Mouse (Mus musculus) lung, postnatal 0 days (tissue): Measurements from ENCODE around the gene Col11a2. TPM values are rescaled to one million over a fixed set of nuclear protein-coding genes. Genes with fewer than 3 reads are reported as not detected.

Experiments used
- ATAC-seq: fragments of 200-750 bp; cut with Nextera tagmentation; 2 replicates; pipeline ENCODE4 v1.8.0; 2017; ENCODE audit warnings: moderate library complexity
- DNase-seq: peaks from one replicate; pipeline ENCODE4 v3.0.0-alpha.2; 2016; ENCODE audit warnings: low spot score
- H3K27ac ChIP-seq: fragments of 300-500 bp; sonication (generic); 2 replicates; pipeline ENCODE4 v1.5.1; 2014; ENCODE audit warnings: antibody characterized with exemption, mild to moderate bottlenecking, low read length, mixed read lengths
- H3K27me3 ChIP-seq: fragments of 300-500 bp; sonication (generic); replicated peaks from 2 replicates; pipeline ENCODE4 v1.6.1; 2014; ENCODE audit warnings: low read length, mixed read lengths; ENCODE audit not compliant: insufficient read depth
- H3K36me3 ChIP-seq: fragments of 300-500 bp; sonication (generic); 2 replicates; pipeline ENCODE4 v1.6.1; 2014; ENCODE audit warnings: low read length, mixed read lengths; ENCODE audit not compliant: insufficient read depth
- H3K4me1 ChIP-seq: fragments of 300-500 bp; sonication (generic); 2 replicates; pipeline ENCODE4 v1.6.1; 2014; ENCODE audit warnings: antibody characterized with exemption, low read depth, low read length, mixed read lengths; ENCODE audit not compliant: insufficient read depth
- H3K4me2 ChIP-seq: fragments of 300-500 bp; sonication (generic); replicated peaks from 2 replicates; pipeline ENCODE4 v1.6.1; 2014; ENCODE audit warnings: low read depth, mild to moderate bottlenecking, low read length, moderate library complexity, mixed read lengths
- H3K4me3 ChIP-seq: fragments of 300-500 bp; sonication (generic); 2 replicates; pipeline ENCODE4 v1.5.1; 2014; ENCODE audit warnings: low read depth, low read length
- H3K9ac ChIP-seq: fragments of 300-500 bp; sonication (generic); replicated peaks from 2 replicates; pipeline ENCODE4 v1.6.1; 2014; ENCODE audit warnings: low read depth, mild to moderate bottlenecking
- H3K9me3 ChIP-seq: fragments of 300-500 bp; sonication (generic); 2 replicates; pipeline ENCODE4 v1.6.1; 2016; ENCODE audit warnings: low read length, mixed read lengths
- CTCF ChIP-seq: IDR thresholded peaks from 2 replicates; pipeline ENCODE4 v1.5.1; 2016; ENCODE audit warnings: antibody characterized with exemption, mild to moderate bottlenecking
- EP300 ChIP-seq: IDR thresholded peaks from 2 replicates; pipeline ENCODE4 v1.6.1; 2016; ENCODE audit warnings: antibody characterized with exemption, mild to moderate bottlenecking, control low read depth
- WGBS: fragments of 180-500 bp; shearing (Covaris S2); extraction: QIAGEN DNeasy Blood & Tissue Kit; methylation state at CpG from one replicate; pipeline ENCODE4 v1.1.7; 2014; 5-methylcytosine and 5-hydroxymethylcytosine counted together
- polyA plus RNA-seq: library from polyadenylated mRNA; unstranded; fragments of >200 nt; fragmentation: Nextera tagmentation; extraction: Ambion mirVana; gene quantifications from 2 replicates; pipeline ENCODE4 v1.2.1, GENCODE M21; 2015

Col11a2 gene
- polyA plus RNA-seq, 1 experiment from 2014 or later: 0.25 TPM

DNA sequence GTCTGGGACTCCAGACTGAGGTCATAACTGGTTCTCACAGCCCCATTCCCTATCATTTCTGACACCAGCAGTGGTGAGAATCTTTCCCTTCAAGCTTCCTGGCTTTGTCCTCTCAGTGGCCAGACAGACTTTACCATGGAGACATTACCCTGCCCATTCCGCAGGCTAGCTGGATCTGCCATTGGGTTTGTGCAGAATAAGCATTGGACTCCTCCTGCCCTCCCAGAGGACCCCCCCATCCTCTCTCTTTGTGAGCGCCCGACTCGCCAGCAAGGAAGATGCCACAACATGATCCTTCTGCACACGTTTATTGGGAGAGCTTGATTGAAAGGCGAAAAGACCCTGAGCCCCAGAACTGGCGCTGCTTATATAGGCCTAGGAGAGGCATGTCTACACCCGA is 25.8 kb upstream of the Col11a2 start:
- DNase-seq: no peak
- no peak overlapping the region for H3K9ac ChIP-seq
- no peaks in the 10 kb centered on the region for H3K9me3 ChIP-seq
- no peak for TF ChIP-seq EP300
- no peak for TF ChIP-seq CTCF
- H3K4me3 ChIP-seq: no peak overlapping the region
- no peak for ATAC-seq
- no peaks in the 10 kb centered on the region for H3K36me3 ChIP-seq
- no peak overlapping the region for H3K4me2 ChIP-seq
- H3K27ac ChIP-seq: no peak overlapping the region
- H3K27me3 ChIP-seq: no peaks in the 10 kb centered on the region
- 97% methylated on average over 8 of the region's 8 CpGs for WGBS
- H3K4me1 ChIP-seq: no peaks in the 10 kb centered on the region

DNA sequence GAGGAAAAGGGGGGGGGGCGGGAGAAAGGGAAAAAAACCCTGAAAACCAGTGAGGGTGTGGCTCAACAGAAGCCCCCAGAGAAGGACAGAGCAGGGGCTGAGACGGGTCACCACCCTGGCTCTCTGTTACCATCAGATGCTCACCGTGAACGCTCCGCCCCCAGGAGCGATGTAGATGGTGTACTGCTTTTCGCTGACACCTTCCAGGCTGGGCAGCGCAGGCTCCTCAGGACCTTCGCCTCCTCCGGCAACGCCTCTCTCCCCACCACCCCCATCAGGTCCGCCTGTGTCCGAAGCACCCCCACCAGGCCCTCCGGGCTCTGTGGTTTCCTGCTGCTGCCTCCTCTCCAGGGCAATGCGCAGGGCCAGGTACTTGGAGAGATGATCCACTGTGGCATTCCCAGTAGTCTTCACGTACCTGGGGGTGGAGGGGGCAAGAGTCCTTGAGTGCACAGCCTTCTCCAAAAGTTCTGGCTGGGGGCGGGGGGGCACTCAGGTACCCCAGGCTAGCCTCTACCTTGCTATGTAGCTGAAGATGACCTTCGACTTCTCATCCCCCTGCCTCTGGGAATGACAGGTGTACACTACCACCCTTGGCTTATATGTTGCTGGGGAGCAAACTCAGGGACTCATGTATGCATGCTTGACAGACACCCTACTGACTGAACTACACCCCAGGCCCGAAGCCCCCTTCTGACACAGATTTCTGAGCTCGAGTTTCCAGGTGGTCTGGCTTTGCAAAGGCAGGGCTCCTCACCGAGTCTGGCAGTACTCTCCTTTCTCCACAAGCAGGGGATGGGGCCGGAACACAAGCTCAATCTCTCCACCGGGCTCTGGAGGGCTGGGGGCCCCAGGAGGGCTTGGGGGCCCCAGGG is 17.5 kb upstream of the Col11a2 start:
- Histone ChIP-seq H3K4me2 (no peak overlapping the region), H3K4me3 (no peak overlapping the region), H3K4me1 (peaks cover 5% of the 10 kb centered on the region; the same call in 1 of the 2 replicates), H3K27me3 (no peaks in the 10 kb centered on the region), H3K9me3 (no peaks in the 10 kb centered on the region), H3K9ac (no peak overlapping the region), H3K36me3 (no peaks in the 10 kb centered on the region), H3K27ac (no peak overlapping the region)
- no peak for TF ChIP-seq EP300
- TF ChIP-seq CTCF: no peak
- DNase-seq (no peak), ATAC-seq (no peak)
- WGBS: 95% methylated on average over 19 of the region's 23 CpGs

DNA sequence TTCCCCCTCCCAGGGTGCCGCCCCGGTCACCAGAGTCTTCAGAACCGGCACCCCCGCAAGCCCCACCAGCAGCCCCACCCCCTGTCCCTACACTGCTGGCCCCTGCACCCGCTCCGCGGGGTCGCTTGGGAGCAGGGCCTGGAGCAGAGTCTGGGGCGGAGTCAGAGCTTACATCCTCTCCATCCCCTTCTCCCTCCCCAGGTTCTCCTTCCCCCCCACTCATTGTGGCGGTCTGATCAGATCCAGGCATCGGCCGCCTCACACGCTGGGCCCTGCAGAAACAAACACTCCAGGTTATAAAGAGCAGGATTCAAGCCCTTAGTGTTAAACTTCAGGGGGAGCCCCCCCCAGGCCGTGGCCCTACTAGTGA is 16.8 kb upstream of the Col11a2 start:
- Histone ChIP-seq H3K27ac (no peak overlapping the region), H3K9me3 (no peaks in the 10 kb centered on the region), H3K4me2 (no peak overlapping the region), H3K27me3 (no peaks in the 10 kb centered on the region), H3K36me3 (no peaks in the 10 kb centered on the region), H3K4me3 (no peak overlapping the region), H3K4me1 (peaks cover 11% of the 10 kb centered on the region; the same call in 1 of the 2 replicates), H3K9ac (no peak overlapping the region)
- no peak for TF ChIP-seq CTCF
- no peak for TF ChIP-seq EP300
- ATAC-seq (no peak), DNase-seq (no peak)
- WGBS: 88% methylated on average over 14 of the region's 14 CpGs

DNA sequence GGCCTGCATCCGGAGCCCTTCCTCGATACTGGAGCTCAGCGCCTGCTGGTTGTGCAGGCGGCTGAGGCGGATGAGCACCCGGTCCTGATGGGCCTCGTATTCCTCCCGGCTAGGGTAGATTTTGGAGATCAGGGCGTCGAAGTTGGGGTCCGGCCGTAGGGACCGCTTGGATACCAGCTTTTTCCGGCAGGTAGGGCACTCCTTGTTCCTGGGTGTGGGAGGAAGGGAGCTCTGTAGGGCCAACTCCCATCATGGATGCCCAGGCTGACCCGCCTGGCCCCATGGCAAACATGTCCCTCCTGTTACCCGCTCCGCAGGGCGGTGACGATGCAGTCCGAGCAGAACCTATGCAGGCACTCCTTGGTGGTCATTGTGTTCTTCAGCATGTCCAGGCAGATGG is 16.2 kb upstream of the Col11a2 start:
- Histone ChIP-seq H3K27me3 (no peaks in the 10 kb centered on the region), H3K36me3 (no peaks in the 10 kb centered on the region), H3K4me3 (no peak overlapping the region), H3K4me2 (no peak overlapping the region), H3K27ac (no peak overlapping the region), H3K4me1 (peaks cover 12% of the 10 kb centered on the region; the same call in 1 of the 2 replicates), H3K9ac (no peak overlapping the region), H3K9me3 (no peaks in the 10 kb centered on the region)
- 97% methylated on average over 20 of the region's 20 CpGs for WGBS
- TF ChIP-seq EP300: no peak
- TF ChIP-seq CTCF: no peak
- no peak for DNase-seq
- ATAC-seq: no peak

DNA sequence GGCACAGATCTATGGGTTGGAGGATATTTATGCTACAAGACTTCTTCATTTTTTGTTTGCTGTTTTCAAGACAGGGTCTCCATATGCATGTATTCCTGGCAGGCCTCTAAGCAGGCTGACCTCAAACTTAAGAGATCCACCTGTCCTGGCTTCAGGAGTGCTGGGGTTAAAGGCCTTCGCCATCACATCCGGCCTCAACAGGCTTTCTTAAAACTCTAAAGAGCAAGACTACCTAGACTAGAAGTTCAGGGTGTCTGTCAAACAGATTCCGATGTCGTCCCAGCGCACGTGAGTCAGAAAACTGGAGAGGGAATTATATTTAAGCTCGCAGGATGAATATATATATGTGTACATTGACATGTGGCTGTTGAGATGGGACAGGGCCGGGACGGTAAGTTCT is 15.6 kb upstream of the Col11a2 start:
- WGBS: 51% methylated on average over 9 of the region's 9 CpGs
- H3K27ac ChIP-seq: 0 out of 2 replicates have a peak overlapping the region, but pooled peaks have one; percentile 81
- H3K4me2 ChIP-seq: peak overlapping the region; percentile 92
- DNase-seq (no peak), ATAC-seq (no peak)
- peak overlapping the region; percentile 81; the same call in 1 of the 2 replicates for H3K9ac ChIP-seq
- peaks cover 12% of the 10 kb centered on the region; the same call in 1 of the 2 replicates for H3K4me1 ChIP-seq
- peak overlapping the region; percentile 76 for H3K4me3 ChIP-seq
- no peaks in the 10 kb centered on the region for H3K27me3 ChIP-seq
- peaks cover 2% of the 10 kb centered on the region; the same call in 1 of the 2 replicates for H3K36me3 ChIP-seq
- H3K9me3 ChIP-seq: no peaks in the 10 kb centered on the region
- TF ChIP-seq CTCF (no peak), EP300 (no peak)

DNA sequence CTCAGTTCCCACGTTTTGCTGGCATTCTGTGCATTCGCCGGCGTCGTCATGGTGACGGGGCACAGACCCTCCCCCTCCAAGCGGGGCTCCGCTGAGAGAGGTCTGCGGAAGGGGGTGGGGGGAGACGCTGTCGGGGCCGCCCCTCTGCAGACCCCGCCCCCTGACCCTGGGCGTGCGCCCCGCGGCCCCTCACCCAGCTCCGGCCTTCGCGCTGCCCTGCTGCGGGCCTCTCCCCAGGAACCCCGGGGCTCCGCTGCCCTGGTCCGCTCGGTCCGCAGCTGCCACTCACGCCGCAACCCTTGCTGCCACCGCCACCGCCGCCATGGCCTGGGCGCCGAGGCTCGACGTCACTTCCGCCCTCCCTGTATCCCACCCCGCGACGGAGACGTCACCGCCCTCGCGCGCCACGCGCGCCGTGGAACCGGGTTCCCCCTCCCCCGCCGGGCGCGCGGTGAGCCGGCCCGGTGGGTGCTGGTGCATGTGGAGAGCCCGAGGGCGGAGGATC is 14.9 kb upstream of the Col11a2 start, which contains the start of gene Ring1:
Gene Ring1 (minus strand): TSS at position 364 of the 505 bp plus-strand sequence.
- peak within 1 kb of the TSS; percentile 81 for H3K9ac ChIP-seq
- ATAC-seq: peak; percentile 76
- H3K27ac ChIP-seq: peak within 1 kb of the TSS; percentile 81
- WGBS: under 1% methylated on average over 44 of the region's 58 CpGs
- no peaks in the 10 kb centered on the region for H3K27me3 ChIP-seq
- TF ChIP-seq EP300 (no peak), CTCF (no peak)
- peak within 1 kb of the TSS; percentile 76 for H3K4me3 ChIP-seq
- peak within 1 kb of the TSS; percentile 92 for H3K4me2 ChIP-seq
- H3K9me3 ChIP-seq: no peaks in the 10 kb centered on the region
- H3K4me1 ChIP-seq: peaks cover 13% of the 10 kb centered on the region; the same call in 1 of the 2 replicates
- peak; percentile 85 for DNase-seq
- peaks cover 8% of the 10 kb centered on the region for H3K36me3 ChIP-seq
